Comparison of ENCODE assay signal across 15 mouse cellular contexts in the genomic region with DNA sequence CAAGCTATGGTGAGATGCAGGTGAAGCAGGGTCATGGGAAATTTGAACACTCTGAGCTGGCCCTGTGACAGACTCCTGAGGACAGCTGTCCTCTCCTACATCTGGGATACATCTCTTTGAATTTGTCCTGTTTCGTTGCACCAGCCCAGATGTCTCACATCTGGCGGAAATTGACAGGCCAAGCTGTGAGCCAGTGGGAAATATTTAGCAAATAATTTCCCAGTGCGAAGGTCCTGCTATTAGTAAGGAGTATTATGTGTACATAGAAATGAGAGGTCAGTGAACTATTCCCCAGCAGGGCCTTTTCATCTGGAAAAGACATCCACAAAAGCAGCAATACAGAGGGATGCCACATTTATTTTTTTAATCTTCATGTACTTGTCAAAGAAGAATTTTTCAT. TPM values are rescaled to one million over a fixed set of nuclear protein-coding genes. Genes with fewer than 3 reads are reported as not detected.
DNase-seq lines count a peak whose midpoint lies in the region; ATAC-seq and TF ChIP-seq lines count a peak whose summit lies in the region.
"Had no signal": no experiment of that assay in that cellular context is flagged by ENCODE, and none has a peak within 500 bp of the region (broad histone marks: within the 10 kb centered on the region; RNA-seq: fewer than 3 reads in every experiment).

No protein-coding gene starts in this region.

- H3K9me3 ChIP-seq in heart, embryonic 12.5 days (replicated peaks) = no peaks in the 10 kb centered on the region
- H3K9me3 ChIP-seq in lung, embryonic 14.5 days (ENCODE audit: low read depth, low read length) = no peaks in the 10 kb centered on the region
- H3K9me3 ChIP-seq: forebrain, embryonic 15.5 days; lung, embryonic 15.5 days; midbrain, embryonic 12.5 days had no signal

- peaks cover 4% of the 10 kb centered on the region for H3K4me1 ChIP-seq in heart, adult 2 months (ENCODE audit: control insufficient read depth, insufficient read depth, low read length)
- 0 out of 2 replicates have a peak, but pooled peaks cover 2% of the 10 kb centered on the region for H3K4me1 ChIP-seq in heart, embryonic 12.5 days (replicated peaks)
- no peaks in the 10 kb centered on the region for H3K4me1 ChIP-seq in lung, embryonic 14.5 days (ENCODE audit: insufficient read depth)

- no peak for TF ChIP-seq CTCF in heart, adult 2 months (IDR thresholded peaks at IDR 0.05)
- TF ChIP-seq CTCF in lung, embryonic 14.5 days (IDR thresholded peaks at IDR 0.05; ENCODE audit: low read depth) = no peak

- no peaks in the 10 kb centered on the region; the same call in 1 of the 2 replicates for H3K27me3 ChIP-seq in heart, adult 2 months (ENCODE audit: control insufficient read depth, insufficient read depth, low read length)
- H3K27me3 ChIP-seq in heart, embryonic 12.5 days (replicated peaks) = no peaks in the 10 kb centered on the region
- no peaks in the 10 kb centered on the region for H3K27me3 ChIP-seq in lung, embryonic 14.5 days (ENCODE audit: insufficient read depth, low read length)
- H3K27me3 ChIP-seq: forebrain, embryonic 15.5 days; lung, embryonic 15.5 days; midbrain, embryonic 12.5 days had no signal

- intact Hi-C loops in heart, adult 2 months (cut with DNase I) = no loop called here
- intact Hi-C loops in heart, postnatal 25 days (cut with DNase I) = no loop called here

- ATAC-seq in heart, embryonic 12.5 days (ENCODE audit: insufficient number of reproducible peaks, low FRiP score) = no peak
- ATAC-seq in lung, embryonic 14.5 days (ENCODE audit: insufficient read depth) = no peak
- ATAC-seq: forebrain, embryonic 15.5 days; inflammation-experienced regulatory T-cells, adult 6 months had no signal

- TF ChIP-seq EP300 in heart, adult 2 months (IDR thresholded peaks at IDR 0.05; ENCODE audit: insufficient read depth, low read depth, low read length) = peak; percentile 47; the same call in 1 of the 2 replicates

- peak; percentile 54 to 57 for DNase-seq in heart, adult 2 months
- DNase-seq in lung, embryonic 14.5 days = peak; percentile 43
- no peak for DNase-seq in lung, postnatal 14 days
- peak; percentile 5 for DNase-seq in fibroblast of lung, adult 2 months (ENCODE audit: low read depth)
- DNase-seq in heart, postnatal 25 days (ENCODE audit: low spot score) = peak; percentile 24
- no peak for DNase-seq in frontal cortex, postnatal 25 days (ENCODE audit: low spot score in 2 of 2)
- DNase-seq: adrenal gland, adult 2 months; cerebellum, adult 18-20 months had no signal

- H3K9ac ChIP-seq in heart, adult 2 months (ENCODE audit: low read depth, low read length) = no peak overlapping the region
- no peak overlapping the region for H3K9ac ChIP-seq in heart, embryonic 12.5 days
- no peak overlapping the region for H3K9ac ChIP-seq in lung, embryonic 14.5 days
- H3K9ac ChIP-seq: forebrain, embryonic 15.5 days; lung, embryonic 15.5 days; midbrain, embryonic 12.5 days had no signal

- no peak overlapping the region for H3K4me2 ChIP-seq in heart, embryonic 12.5 days
- H3K4me2 ChIP-seq in lung, embryonic 14.5 days = no peak overlapping the region
- H3K4me2 ChIP-seq: forebrain, embryonic 15.5 days; lung, embryonic 15.5 days; midbrain, embryonic 12.5 days had no signal

- no peaks in the 10 kb centered on the region for H3K79me2 ChIP-seq in heart, adult 2 months (replicated peaks; ENCODE audit: control insufficient read depth, insufficient read depth, low read length)

- WGBS in heart, adult 2 months = 76% methylated on average over 3 of the region's 3 CpGs
- WGBS in heart, embryonic 12.5 days = 82% methylated on average over 3 of the region's 3 CpGs
- 58% methylated on average over 3 of the region's 3 CpGs for WGBS in lung, embryonic 14.5 days

- H3K36me3 ChIP-seq in heart, adult 2 months (ENCODE audit: control insufficient read depth, insufficient read depth, low read length) = no peaks in the 10 kb centered on the region
- no peaks in the 10 kb centered on the region for H3K36me3 ChIP-seq in heart, embryonic 12.5 days
- no peaks in the 10 kb centered on the region; the same call in 1 of the 2 replicates for H3K36me3 ChIP-seq in lung, embryonic 14.5 days (ENCODE audit: insufficient read depth)
- H3K36me3 ChIP-seq: forebrain, embryonic 15.5 days; lung, embryonic 15.5 days; midbrain, embryonic 12.5 days had no signal

- no peak for TF ChIP-seq POLR2A in heart, adult 2 months (IDR thresholded peaks at IDR 0.05; ENCODE audit: insufficient read depth, low read depth, low read length)

- no peak overlapping the region; the same call in 1 of the 2 replicates for H3K27ac ChIP-seq in heart, adult 2 months
- no peak overlapping the region for H3K27ac ChIP-seq in heart, embryonic 12.5 days (ENCODE audit: poor library complexity, severe bottlenecking)
- H3K27ac ChIP-seq in lung, embryonic 14.5 days (ENCODE audit: low read depth) = no peak overlapping the region
- H3K27ac ChIP-seq: forebrain, embryonic 15.5 days; lung, embryonic 15.5 days; midbrain, embryonic 12.5 days had no signal

- H3K4me3 ChIP-seq in heart, adult 2 months = no peak overlapping the region
- H3K4me3 ChIP-seq in heart, embryonic 12.5 days = no peak overlapping the region
- no peak overlapping the region for H3K4me3 ChIP-seq in lung, embryonic 14.5 days (ENCODE audit: low read depth, low read length)
- H3K4me3 ChIP-seq: forebrain, embryonic 15.5 days; lung, embryonic 15.5 days; midbrain, embryonic 12.5 days had no signal

RNA-seq across cellular contexts. Expression of a gene that starts 17.4 kb away (rescaled TPM):
- total RNA-seq in heart, adult 2 months (2021) = 1 to 10 TPM; 2.4 to 2.8 TPM
- 3.2 and 4.3 TPM in 2 replicates for polyA plus RNA-seq in heart, adult 2 months (2012; rRNA removed)
- polyA plus RNA-seq in heart, embryonic 12.5 days (2016; fragmentation: Nextera tagmentation; extraction: Ambion mirVana) = 1.4 and 1.5 TPM in 2 replicates
- 12.9 and 14.3 TPM in 2 replicates for polyA plus RNA-seq in lung, embryonic 14.5 days (2014; fragmentation: Nextera tagmentation; extraction: Ambion mirVana)
- 1 to 10 TPM; 3.1 to 3.5 TPM for total RNA-seq in heart, postnatal 25 days (2021)
- total RNA-seq: common myeloid progenitor, adult 5-6 weeks; MEL had no signal

Comparison
In these comparisons a context has a peak if more than half of its experiments do, and no peak if none do; other contexts are left out.
1. DNase-seq: peak in heart, adult 2 months (2 of 2), lung, embryonic 14.5 days (single experiment), fibroblast of lung, adult 2 months (single experiment) and heart, postnatal 25 days (single experiment); none in lung, postnatal 14 days (single experiment) and frontal cortex, postnatal 25 days (0 of 2).